Comparison of ENCODE assay signal across 14 mouse cellular contexts in the genomic region with DNA sequence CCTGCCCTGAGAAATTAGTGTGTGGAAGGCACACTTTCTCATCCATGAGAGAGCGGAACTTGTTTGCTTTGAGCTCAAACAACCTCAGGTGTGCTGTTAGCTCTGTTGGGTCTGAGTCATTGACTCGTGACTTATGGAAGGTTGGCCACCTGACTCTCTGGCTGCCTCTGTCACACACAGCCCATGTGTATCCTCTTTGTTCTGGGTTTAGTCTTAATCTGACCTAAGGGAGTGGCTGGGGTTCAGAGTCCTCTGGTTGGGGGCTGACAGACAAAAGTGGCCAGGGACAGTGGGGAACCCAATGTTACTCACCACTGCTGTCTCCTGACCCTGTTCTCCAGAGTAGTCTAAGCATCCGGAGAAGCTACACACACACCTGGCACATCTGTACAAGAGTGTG. TPM values are rescaled to one million over a fixed set of nuclear protein-coding genes. Genes with fewer than 3 reads are reported as not detected.
A peak's percentile ranks its signal among the peaks of the same experiment; 100 is the strongest.
DNase-seq lines count a peak whose midpoint lies in the region; ATAC-seq and TF ChIP-seq lines count a peak whose summit lies in the region.
"Had no signal": no experiment of that assay in that cellular context is flagged by ENCODE, and none has a peak within 500 bp of the region (broad histone marks: within the 10 kb centered on the region; RNA-seq: fewer than 3 reads in every experiment).

No protein-coding gene starts in this region.

- no peaks in the 10 kb centered on the region for H3K27me3 ChIP-seq in heart, embryonic 12.5 days (replicated peaks)
- H3K27me3 ChIP-seq in midbrain, embryonic 14.5 days (ENCODE audit: control insufficient read depth, insufficient read depth, low read length), result no peaks in the 10 kb centered on the region
- no peaks in the 10 kb centered on the region for H3K27me3 ChIP-seq in midbrain, postnatal 0 days (ENCODE audit: insufficient read depth, low read length)
- H3K27me3 ChIP-seq in liver, embryonic 16.5 days (ENCODE audit: control insufficient read depth, insufficient read depth, low read depth, low read length), result no peaks in the 10 kb centered on the region

- no peaks in the 10 kb centered on the region for H3K36me3 ChIP-seq in heart, embryonic 12.5 days
- no peaks in the 10 kb centered on the region for H3K36me3 ChIP-seq in midbrain, embryonic 14.5 days (ENCODE audit: control insufficient read depth, insufficient read depth, low read length)
- H3K36me3 ChIP-seq in midbrain, postnatal 0 days (ENCODE audit: insufficient read depth, low read length), result no peaks in the 10 kb centered on the region
- H3K36me3 ChIP-seq in liver, embryonic 16.5 days (ENCODE audit: control insufficient read depth, insufficient read depth), result no peaks in the 10 kb centered on the region
- H3K36me3 ChIP-seq: heart, embryonic 13.5 days had no signal

- no peaks in the 10 kb centered on the region for H3K9me3 ChIP-seq in heart, embryonic 12.5 days (replicated peaks)
- no peaks in the 10 kb centered on the region for H3K9me3 ChIP-seq in midbrain, embryonic 14.5 days (ENCODE audit: control insufficient read depth, low read length)
- H3K9me3 ChIP-seq in midbrain, postnatal 0 days (ENCODE audit: low read length), result no peaks in the 10 kb centered on the region
- no peaks in the 10 kb centered on the region for H3K9me3 ChIP-seq in liver, embryonic 16.5 days (replicated peaks; ENCODE audit: control insufficient read depth, low read length)
- H3K9me3 ChIP-seq: heart, embryonic 13.5 days had no signal

- peak; percentile 26; the same call in 1 of the 2 replicates for ATAC-seq in heart, embryonic 12.5 days (ENCODE audit: insufficient number of reproducible peaks, low FRiP score)
- ATAC-seq in midbrain, embryonic 14.5 days (ENCODE audit: low FRiP score, low TSS enrichment), result 0 out of 2 replicates have a peak, but pooled peaks have one; percentile 12
- ATAC-seq in midbrain, postnatal 0 days (ENCODE audit: low FRiP score), result no peak
- ATAC-seq in liver, embryonic 16.5 days (ENCODE audit: low read depth), result no peak
- no peak for ATAC-seq in frontal cortex, adult (ENCODE audit: low TSS enrichment)

- no peak for TF ChIP-seq CTCF in midbrain, postnatal 0 days (IDR thresholded peaks at IDR 0.05)

- H3K4me3 ChIP-seq in heart, embryonic 12.5 days, result no peak overlapping the region
- H3K4me3 ChIP-seq in midbrain, embryonic 14.5 days (replicated peaks; ENCODE audit: low read depth, low read length), result no peak overlapping the region
- H3K4me3 ChIP-seq in midbrain, postnatal 0 days (ENCODE audit: low read depth, low read length), result no peak overlapping the region
- no peak overlapping the region for H3K4me3 ChIP-seq in liver, embryonic 16.5 days (ENCODE audit: low read depth, low read length)
- H3K4me3 ChIP-seq: erythroblast, embryonic 14.5 days; gastrocnemius, adult 2 months; heart, embryonic 13.5 days had no signal

- 86% methylated on average over 3 of the region's 3 CpGs for WGBS in heart, embryonic 12.5 days
- WGBS in midbrain, embryonic 14.5 days, result 93% methylated on average over 3 of the region's 3 CpGs
- WGBS in midbrain, postnatal 0 days, result 88% methylated on average over 3 of the region's 3 CpGs
- 80% methylated on average over 3 of the region's 3 CpGs for WGBS in liver, embryonic 16.5 days (ENCODE audit: insufficient replicate concordance)

- no peak overlapping the region for H3K4me2 ChIP-seq in heart, embryonic 12.5 days
- H3K4me2 ChIP-seq in midbrain, embryonic 14.5 days (ENCODE audit: low read length), result no peak overlapping the region
- no peak overlapping the region for H3K4me2 ChIP-seq in midbrain, postnatal 0 days (ENCODE audit: low read depth, low read length, poor library complexity, severe bottlenecking)
- no peak overlapping the region for H3K4me2 ChIP-seq in liver, embryonic 16.5 days (ENCODE audit: low read depth, low read length)

- no peaks in the 10 kb centered on the region for H3K4me1 ChIP-seq in heart, embryonic 12.5 days (replicated peaks)
- no peaks in the 10 kb centered on the region for H3K4me1 ChIP-seq in midbrain, embryonic 14.5 days (ENCODE audit: control insufficient read depth, insufficient read depth, low read length)
- peaks cover 3% of the 10 kb centered on the region; the same call in 1 of the 2 replicates for H3K4me1 ChIP-seq in midbrain, postnatal 0 days (ENCODE audit: insufficient read depth, low read length)
- peaks cover 26% of the 10 kb centered on the region for H3K4me1 ChIP-seq in liver, embryonic 16.5 days (ENCODE audit: control insufficient read depth, low read depth, low read length)

- DNase-seq in heart, adult 8-10 months (ENCODE audit: low spot score), result no peak
- DNase-seq in midbrain, embryonic 14.5 days, result no peak
- DNase-seq in midbrain, postnatal 0 days (ENCODE audit: low spot score), result no peak
- no peak for DNase-seq in cerebellum, postnatal 10 days

- H3K9ac ChIP-seq in heart, embryonic 12.5 days, result no peak overlapping the region
- H3K9ac ChIP-seq in midbrain, embryonic 14.5 days (replicated peaks; ENCODE audit: low read length), result no peak overlapping the region
- no peak overlapping the region for H3K9ac ChIP-seq in midbrain, postnatal 0 days (replicated peaks; ENCODE audit: low read length, poor library complexity, severe bottlenecking)
- H3K9ac ChIP-seq in liver, embryonic 16.5 days (ENCODE audit: low read depth, low read length), result peak overlapping the region; percentile 11; the same call in 1 of the 2 replicates

- H3K27ac ChIP-seq in heart, embryonic 12.5 days (ENCODE audit: poor library complexity, severe bottlenecking), result no peak overlapping the region
- H3K27ac ChIP-seq in midbrain, embryonic 14.5 days (replicated peaks; ENCODE audit: low read depth, low read length), result no peak overlapping the region
- H3K27ac ChIP-seq in midbrain, postnatal 0 days (ENCODE audit: low read depth, low read length), result no peak overlapping the region
- no peak overlapping the region for H3K27ac ChIP-seq in liver, embryonic 16.5 days (ENCODE audit: low read length)
- H3K27ac ChIP-seq: gastrocnemius, adult 2 months; heart, embryonic 13.5 days; macrophage had no signal

RNA-seq across cellular contexts. Expression of a gene that starts 39.0 kb away (rescaled TPM):
- polyA plus RNA-seq in heart, embryonic 12.5 days (2016; fragmentation: Nextera tagmentation; extraction: Ambion mirVana), result 47.3 and 51.6 TPM in 2 replicates
- under 1 TPM; 0.19 to 0.78 (median 0.33) TPM for total RNA-seq in heart, adult 8-10 months (2022)
- polyA plus RNA-seq in midbrain, embryonic 14.5 days (2014; fragmentation: Nextera tagmentation; extraction: Ambion mirVana), result 7.4 and 13.5 TPM in 2 replicates
- 2.6 and 5.8 TPM in 2 replicates for total RNA-seq in midbrain, postnatal 0 days (2014; rRNA removed)
- 4.8 and 5.0 TPM in 2 replicates for polyA plus RNA-seq in midbrain, postnatal 0 days (2015; fragmentation: Nextera tagmentation; extraction: Ambion mirVana)
- polyA plus RNA-seq in liver, embryonic 16.5 days (2015; fragmentation: Nextera tagmentation; extraction: Ambion mirVana), result 24.6 and 27.2 TPM in 2 replicates

RNA-seq across cellular contexts. Expression of a gene that starts 51.7 kb away (rescaled TPM):
- polyA plus RNA-seq in heart, embryonic 12.5 days (2016; fragmentation: Nextera tagmentation; extraction: Ambion mirVana), result not detected in 2 replicates
- not detected for total RNA-seq in heart, adult 8-10 months (2022)
- 0.20 and 0.39 TPM in 2 replicates for polyA plus RNA-seq in midbrain, embryonic 14.5 days (2014; fragmentation: Nextera tagmentation; extraction: Ambion mirVana)
- 0.52 and 0.93 TPM in 2 replicates for total RNA-seq in midbrain, postnatal 0 days (2014; rRNA removed)
- 0.21 and 0.31 TPM in 2 replicates for polyA plus RNA-seq in midbrain, postnatal 0 days (2015; fragmentation: Nextera tagmentation; extraction: Ambion mirVana)
- polyA plus RNA-seq in liver, embryonic 16.5 days (2015; fragmentation: Nextera tagmentation; extraction: Ambion mirVana), result 3.7 and 4.2 TPM in 2 replicates
- total RNA-seq: adrenal gland, adult 2 months; gastrocnemius, adult 2 months; hematopoietic stem cell, adult 5-6 weeks had no signal
- polyA plus RNA-seq: adrenal gland, adult 2 months; erythroblast, embryonic 14.5 days; kidney, embryonic 14.5 days had no signal

RNA-seq across cellular contexts. Expression of a gene that starts 59.5 kb away (rescaled TPM):
- polyA plus RNA-seq in heart, embryonic 12.5 days (2016; fragmentation: Nextera tagmentation; extraction: Ambion mirVana), result 45.8 and 47.5 TPM in 2 replicates
- 10 to 100 TPM in 2 of 4 experiments, 1 to 10 TPM in 2; 7.6 to 13.2 (median 10.0) TPM for total RNA-seq in heart, adult 8-10 months (2022)
- 42.0 and 59.0 TPM in 2 replicates for polyA plus RNA-seq in midbrain, embryonic 14.5 days (2014; fragmentation: Nextera tagmentation; extraction: Ambion mirVana)
- 80.0 and 82.2 TPM in 2 replicates for total RNA-seq in midbrain, postnatal 0 days (2014; rRNA removed)
- polyA plus RNA-seq in midbrain, postnatal 0 days (2015; fragmentation: Nextera tagmentation; extraction: Ambion mirVana), result 44.9 and 47.7 TPM in 2 replicates
- 39.4 and 39.6 TPM in 2 replicates for polyA plus RNA-seq in liver, embryonic 16.5 days (2015; fragmentation: Nextera tagmentation; extraction: Ambion mirVana)

Comparison
In these comparisons a context has a peak if more than half of its experiments do, and no peak if none do; other contexts are left out.
1. ATAC-seq: peak in heart, embryonic 12.5 days (single experiment) and midbrain, embryonic 14.5 days (single experiment); none in midbrain, postnatal 0 days (single experiment), liver, embryonic 16.5 days (single experiment) and frontal cortex, adult (single experiment).